Mouse (Mus musculus) cerebellum, adult (tissue): ENCODE measurements around the gene Ccdc117.
"Not testable (repeated sequence)": the region's sequence is repeated elsewhere in the genome, so short reads cannot be mapped to it uniquely, and the experiment has no call there.

Source experiments
- ATAC-seq: cut with Nextera tagmentation; 2 replicates; pipeline ENCODE4 v1.9.2; 2017; ENCODE audit warnings: mild to moderate bottlenecking, moderate library complexity, mixed read lengths; ENCODE audit not compliant: insufficient number of reproducible peaks, low FRiP score, low TSS enrichment

Gene Ccdc117

GRCm38 (mm10) chr11:5512099-5512725 lies 29.8 kb downstream of the Ccdc117 start:
- ATAC-seq, result no peak

- ATAC-seq, result not testable (repeated sequence)
Observed at GRCm38 (mm10) chr11:5510686-5511085, 31.3 kb downstream of the Ccdc117 start.

GRCm38 (mm10) chr11:5510099-5510391 lies 31.9 kb downstream of the Ccdc117 start:
- no peak for ATAC-seq

- no peak for ATAC-seq
Observed at GRCm38 (mm10) chr11:5509215-5510098, 32.5 kb downstream of the Ccdc117 start.

GRCm38 (mm10) chr11:5505856-5506575 lies 36.0 kb downstream of the Ccdc117 start:
- ATAC-seq, result no peak

- ATAC-seq, result no peak
Observed at GRCm38 (mm10) chr11:5502351-5503051, 39.5 kb downstream of the Ccdc117 start.

- ATAC-seq, result no peak
Observed at GRCm38 (mm10) chr11:5500903-5501741, 40.9 kb downstream of the Ccdc117 start.

GRCm38 (mm10) chr11:5499961-5500644 lies 41.9 kb downstream of the Ccdc117 start:
- ATAC-seq, result no peak

DNA sequence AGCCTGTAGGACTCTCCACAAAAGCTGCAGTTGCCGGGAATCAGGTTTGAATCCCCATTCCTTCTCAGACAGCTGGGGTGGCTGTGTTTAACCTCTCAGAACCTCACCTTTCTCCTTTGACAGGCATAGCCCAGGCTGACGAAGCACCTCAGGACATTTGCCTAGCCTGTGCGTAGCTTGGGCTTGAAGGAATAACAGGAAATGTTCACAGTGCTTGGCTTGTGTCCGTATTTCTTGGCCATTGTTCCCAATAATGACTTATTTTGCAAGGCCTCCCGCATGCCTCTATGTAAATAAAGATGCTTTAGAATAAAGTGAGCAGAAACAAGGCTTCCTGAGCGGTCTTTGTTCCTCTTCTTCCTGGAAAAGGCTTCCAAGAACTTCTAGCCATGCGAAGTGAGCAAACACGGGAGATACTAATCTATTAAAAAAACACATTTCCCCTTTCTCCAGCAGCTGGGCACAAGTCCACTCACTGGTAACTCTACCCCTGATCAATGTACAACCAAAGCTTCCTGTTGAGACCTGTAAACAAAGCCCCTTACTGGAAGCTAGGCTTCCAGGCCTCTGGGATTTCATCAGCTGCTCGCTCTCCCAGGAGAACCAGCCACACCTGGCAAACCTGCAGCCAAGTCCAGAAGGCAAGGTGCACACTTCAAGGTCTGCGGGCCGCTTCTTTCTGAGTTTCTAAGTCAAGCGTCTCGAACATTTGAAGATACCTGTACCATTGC lies 42.9 kb downstream of the Ccdc117 start:
- no peak for ATAC-seq

GRCm38 (mm10) chr11:5498422-5498821 lies 43.6 kb downstream of the Ccdc117 start:
- ATAC-seq, result no peak

- no peak for ATAC-seq
Observed at GRCm38 (mm10) chr11:5496559-5497248, 45.3 kb downstream of the Ccdc117 start.

GRCm38 (mm10) chr11:5495906-5496305 lies 46.1 kb downstream of the Ccdc117 start:
- ATAC-seq, result no peak

GRCm38 (mm10) chr11:5495286-5495832 lies 46.6 kb downstream of the Ccdc117 start:
- no peak for ATAC-seq

DNA sequence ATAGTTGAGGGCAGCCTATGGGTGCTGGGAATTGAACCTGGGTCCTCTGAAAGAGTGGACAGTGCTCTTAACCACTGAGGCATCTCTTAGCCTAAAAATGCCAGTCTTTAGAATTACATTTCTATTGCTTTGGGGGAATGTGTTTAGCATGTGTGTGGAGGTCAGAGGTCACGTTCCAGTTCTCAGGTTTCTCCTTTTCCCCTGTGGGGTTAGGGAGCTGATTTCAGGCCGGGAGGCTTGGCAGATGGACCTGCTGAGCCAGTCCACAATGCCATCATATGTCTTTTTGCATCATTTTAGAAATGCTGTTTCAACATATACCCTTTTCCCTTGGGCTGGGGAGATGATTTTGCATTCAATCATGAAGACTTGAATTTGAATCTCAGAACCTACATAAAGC lies 48.1 kb downstream of the Ccdc117 start:
- no peak for ATAC-seq

- ATAC-seq, result no peak
Observed at GRCm38 (mm10) chr11:5491912-5492311, 50.1 kb downstream of the Ccdc117 start.

DNA sequence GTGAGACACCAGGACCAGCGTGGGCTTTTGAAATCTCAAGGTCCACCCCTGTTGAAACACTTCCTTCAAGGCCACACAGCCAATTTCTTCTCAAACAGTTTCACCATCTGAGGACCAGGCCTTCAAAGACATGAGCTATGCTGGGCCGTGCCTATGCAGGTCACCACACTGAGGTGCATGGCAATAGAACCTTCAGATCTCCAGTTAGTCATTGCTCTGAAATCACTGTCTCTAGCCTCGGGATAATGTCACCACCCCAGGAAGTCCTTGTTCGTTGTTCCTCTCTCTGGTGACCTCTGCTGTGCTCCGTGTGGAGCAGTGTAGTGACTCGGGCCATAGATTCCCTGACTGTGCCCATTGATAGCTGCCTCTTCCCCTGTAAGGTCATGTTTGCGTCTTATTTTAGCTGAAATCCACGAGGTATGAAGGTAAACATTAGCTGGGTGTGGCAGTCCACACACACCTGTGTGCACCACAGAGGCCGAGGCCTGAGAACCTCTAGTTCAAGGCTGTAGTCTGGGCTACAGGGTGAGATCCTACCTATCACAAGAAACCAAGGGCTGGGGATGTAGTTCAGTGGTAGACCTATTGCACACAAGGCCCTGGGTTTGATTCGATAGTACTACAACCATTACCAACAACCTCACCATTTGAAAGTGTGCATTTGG lies 50.9 kb downstream of the Ccdc117 start:
- no peak for ATAC-seq

DNA sequence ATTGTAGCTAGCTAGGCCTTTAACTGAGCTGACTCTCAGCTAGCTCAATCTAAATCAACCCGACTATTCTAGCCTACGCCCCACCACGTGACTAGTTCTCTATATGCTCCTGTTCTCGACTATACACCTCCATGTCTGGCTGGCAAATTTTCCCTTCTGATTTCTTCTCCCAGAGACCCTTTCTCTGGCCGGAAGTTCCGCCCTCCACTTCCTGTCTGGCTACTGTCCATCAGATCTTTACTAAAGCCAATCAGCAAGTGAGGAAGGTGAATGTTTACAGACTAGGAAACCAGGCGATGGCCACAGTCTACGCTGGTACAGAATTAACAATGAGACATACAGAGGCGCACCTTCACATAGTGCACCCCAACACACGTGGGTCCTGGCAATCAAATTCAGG lies 52.6 kb downstream of the Ccdc117 start:
- not testable (repeated sequence) for ATAC-seq
